Mouse (Mus musculus): ENCODE results near the gene Slc5a2. TPM values are rescaled to one million over a fixed set of nuclear protein-coding genes. Genes with fewer than 3 reads are reported as not detected.

Gene Slc5a2
- polyA plus RNA-seq, 2 experiments from 2014 or later, result 0.98 TPM; not detected in 1

GRCm38 (mm10) chr7:128302151-128302550, 36.7 kb downstream of the Slc5a2 start:
- ATAC-seq, result no peak

- ATAC-seq, result no peak
Measured at GRCm38 (mm10) chr7:128304198-128304597, 38.7 kb downstream of the Slc5a2 start.

- ATAC-seq, result no peak
Measured at GRCm38 (mm10) chr7:128304907-128305306, 39.5 kb downstream of the Slc5a2 start.

- no peak for ATAC-seq
Measured at GRCm38 (mm10) chr7:128307851-128308250, 42.4 kb downstream of the Slc5a2 start.

- no peak for ATAC-seq
Measured at GRCm38 (mm10) chr7:128309216-128309615, 43.8 kb downstream of the Slc5a2 start.

GRCm38 (mm10) chr7:128309776-128310175, 44.3 kb downstream of the Slc5a2 start:
- no peak for ATAC-seq

GRCm38 (mm10) chr7:128310229-128310688, 44.8 kb downstream of the Slc5a2 start:
- ATAC-seq, result no peak

GRCm38 (mm10) chr7:128311263-128311662, 45.8 kb downstream of the Slc5a2 start:
- ATAC-seq, result no peak

GRCm38 (mm10) chr7:128311811-128312210, 46.4 kb downstream of the Slc5a2 start:
- ATAC-seq, result no peak

GRCm38 (mm10) chr7:128312375-128313059, 47.1 kb downstream of the Slc5a2 start:
- ATAC-seq, result no peak

- ATAC-seq, result no peak
Measured at GRCm38 (mm10) chr7:128313601-128314000, 48.1 kb downstream of the Slc5a2 start.

- ATAC-seq, result no peak
Measured at GRCm38 (mm10) chr7:128314491-128314890, 49.0 kb downstream of the Slc5a2 start.

GRCm38 (mm10) chr7:128317011-128317410, 51.6 kb downstream of the Slc5a2 start:
- no peak for ATAC-seq

GRCm38 (mm10) chr7:128319140-128319539, 53.7 kb downstream of the Slc5a2 start:
- ATAC-seq, result no peak

GRCm38 (mm10) chr7:128320219-128320816, 54.9 kb downstream of the Slc5a2 start:
- ATAC-seq, result no peak

GRCm38 (mm10) chr7:128321260-128321659, 55.8 kb downstream of the Slc5a2 start:
- ATAC-seq, result no peak

Other genes with a start within 250 kb of the Slc5a2 start
- under 1 TPM; 0.56 to 0.70 TPM for gene Itgam, start 203.0 kb upstream of the Slc5a2 start, polyA plus RNA-seq (2017; shearing (Covaris generic))
- not detected for gene Gm49368, start 203.0 kb upstream of the Slc5a2 start, polyA plus RNA-seq (2017; shearing (Covaris generic))
- gene Itgax, start 136.1 kb upstream of the Slc5a2 start, polyA plus RNA-seq (2017; shearing (Covaris generic)), result not detected
- under 1 TPM in 1 of 2 experiments, not detected in 1; 0.15 TPM for gene Itgad, start 111.3 kb upstream of the Slc5a2 start, polyA plus RNA-seq (2017; shearing (Covaris generic))
- gene Cox6a2, start 59.3 kb upstream of the Slc5a2 start, polyA plus RNA-seq (2017; shearing (Covaris generic)), result under 1 TPM in 1 of 2 experiments, not detected in 1; 0.82 TPM
- 1 to 10 TPM; 3.9 to 4.1 TPM for gene Armc5, start 28.3 kb upstream of the Slc5a2 start, polyA plus RNA-seq (2017; shearing (Covaris generic))
- gene 9130023H24Rik, start 27.6 kb upstream of the Slc5a2 start, polyA plus RNA-seq (2017; shearing (Covaris generic)), result 1 to 10 TPM; 4.8 to 5.0 TPM
- gene Tgfb1i1, start 18.8 kb upstream of the Slc5a2 start, polyA plus RNA-seq (2017; shearing (Covaris generic)), result 1 to 10 TPM; 1.2 to 1.8 TPM
- gene BC017158, start 32.5 kb downstream of the Slc5a2 start, polyA plus RNA-seq (2017; shearing (Covaris generic)), result 10 to 100 TPM in 1 of 2 experiments, 1 to 10 TPM in 1; 7.2 to 10.5 TPM
- 100 to 1,000 TPM; 541 to 576 TPM for gene Rgs10, start 153.1 kb downstream of the Slc5a2 start, polyA plus RNA-seq (2017; shearing (Covaris generic))
- 10 to 100 TPM; 27.3 to 56.2 TPM for gene Tial1, start 196.1 kb downstream of the Slc5a2 start, polyA plus RNA-seq (2017; shearing (Covaris generic))

All from CD4-positive, CD25-positive, alpha-beta regulatory T cell, adult 4 months (primary cell).